Mouse (Mus musculus): ENCODE measurements at regions not wholly inside any gene's neighbourhood (a gene's known extent, or its start where the extent isn't known, plus 50 kb on each side); places are given as distances from the start of the nearest gene placed in this dataset.

DNA sequence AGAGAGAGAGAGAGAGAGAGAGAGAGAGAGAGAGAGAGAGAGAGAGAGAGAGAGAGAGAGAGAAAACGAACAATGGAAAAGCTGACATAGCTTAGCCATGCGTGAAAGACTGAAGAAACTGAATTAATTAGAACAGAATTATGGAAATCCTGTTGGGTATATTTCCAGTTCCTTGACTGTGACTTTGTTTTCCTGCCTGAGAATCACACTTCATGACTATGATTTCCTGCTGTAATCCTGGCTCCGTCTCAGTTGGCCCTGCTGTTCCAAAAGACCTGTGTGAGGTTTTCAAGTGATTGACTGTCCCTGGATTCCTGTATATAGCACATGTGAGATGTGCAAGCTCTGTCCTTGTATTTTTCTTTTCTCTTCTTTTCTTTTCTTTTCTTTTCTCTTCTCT lies 1568.4 kb downstream of the Pla2g4a start:
- in situ Hi-C loops (cut with MboI, MseI) = loop anchor here (10.0 kb wide), 1 partner anchor 1722 kb away; no protein-coding TSS in a partner anchor
